Mouse (Mus musculus) liver, adult 2 months (tissue): ENCODE data around the gene Dusp28. TPM values are rescaled to one million over a fixed set of nuclear protein-coding genes. Genes with fewer than 3 reads are reported as not detected.

ENCODE experiments used
- DNase-seq: peaks from one replicate; pipeline ENCODE4 v3.0.0-alpha.2; 2011; ENCODE audit warnings: low read depth, low spot score; ENCODE audit errors: extremely low read depth
- H3K27ac ChIP-seq: fragments of 200-500 bp; replicated peaks from 2 replicates; pipeline ENCODE4 v1.5.1; 2012; ENCODE audit warnings: low read depth, mild to moderate bottlenecking, control low read depth, inconsistent platforms, low read length; ENCODE audit not compliant: insufficient read depth
- H3K27me3 ChIP-seq: fragments of 200-500 bp; 2 replicates; pipeline ENCODE4 v1.6.1; 2012; ENCODE audit warnings: mild to moderate bottlenecking, moderate library complexity, low read length, inconsistent platforms; ENCODE audit not compliant: control insufficient read depth, insufficient read depth
- H3K36me3 ChIP-seq: fragments of 200-500 bp; 2 replicates; pipeline ENCODE4 v1.6.1; 2012; ENCODE audit warnings: low read length, inconsistent platforms; ENCODE audit not compliant: control insufficient read depth, insufficient read depth
- H3K4me1 ChIP-seq: fragments of 200-500 bp; 2 replicates; pipeline ENCODE4 v1.6.1; 2011; ENCODE audit warnings: low read length; ENCODE audit not compliant: control insufficient read depth, insufficient read depth
- H3K4me3 ChIP-seq: fragments of 200-500 bp; 2 replicates; pipeline ENCODE4 v1.5.1; 2011; ENCODE audit warnings: low read depth, mild to moderate bottlenecking, control low read depth, low read length, moderate library complexity; ENCODE audit not compliant: insufficient read depth
- H3K79me2 ChIP-seq: fragments of 200-500 bp; 2 replicates; pipeline ENCODE4 v1.6.1; 2012; ENCODE audit warnings: inconsistent platforms, mild to moderate bottlenecking, low read length, moderate library complexity; ENCODE audit not compliant: control insufficient read depth, insufficient read depth
- H3K9ac ChIP-seq: fragments of 200-500 bp; 2 replicates; pipeline ENCODE4 v1.6.1; 2012; ENCODE audit warnings: low read depth, mild to moderate bottlenecking, control low read depth, inconsistent platforms, low read length
- CTCF ChIP-seq: fragments of 200-500 bp; IDR thresholded peaks from 2 replicates; pipeline ENCODE4 v1.5.1; 2011; ENCODE audit warnings: low read depth, low read length, control low read depth
- POLR2A ChIP-seq: fragments of 200-500 bp; IDR thresholded peaks from 2 replicates; pipeline ENCODE4 v1.6.1; 2011; ENCODE audit warnings: low read length, control low read depth; ENCODE audit not compliant: insufficient read depth; ENCODE audit errors: extremely low read depth
- WGBS: fragments of 180-500 bp; shearing (Covaris S2); methylation state at CpG from one replicate; pipeline ENCODE4 v1.1.7; 2018; 5-methylcytosine and 5-hydroxymethylcytosine counted together
- polyA plus RNA-seq: library from polyadenylated mRNA; depleted of rRNA; stranded (reverse); fragments of >200 nt; gene quantifications from 2 replicates; pipeline ENCODE4 v1.2.3, GENCODE M21; 2012; rRNA removed
- total RNA-seq: library from RNA; depleted of rRNA; stranded (reverse); fragments of >200 nt; gene quantifications from 2 replicates; pipeline ENCODE4 v1.2.3, GENCODE M21; 2014; rRNA removed

The Dusp28 gene
- total RNA-seq (11.9 and 13.9 TPM in 2 replicates), polyA plus RNA-seq (20.6 and 33.0 TPM in 2 replicates)

DNA sequence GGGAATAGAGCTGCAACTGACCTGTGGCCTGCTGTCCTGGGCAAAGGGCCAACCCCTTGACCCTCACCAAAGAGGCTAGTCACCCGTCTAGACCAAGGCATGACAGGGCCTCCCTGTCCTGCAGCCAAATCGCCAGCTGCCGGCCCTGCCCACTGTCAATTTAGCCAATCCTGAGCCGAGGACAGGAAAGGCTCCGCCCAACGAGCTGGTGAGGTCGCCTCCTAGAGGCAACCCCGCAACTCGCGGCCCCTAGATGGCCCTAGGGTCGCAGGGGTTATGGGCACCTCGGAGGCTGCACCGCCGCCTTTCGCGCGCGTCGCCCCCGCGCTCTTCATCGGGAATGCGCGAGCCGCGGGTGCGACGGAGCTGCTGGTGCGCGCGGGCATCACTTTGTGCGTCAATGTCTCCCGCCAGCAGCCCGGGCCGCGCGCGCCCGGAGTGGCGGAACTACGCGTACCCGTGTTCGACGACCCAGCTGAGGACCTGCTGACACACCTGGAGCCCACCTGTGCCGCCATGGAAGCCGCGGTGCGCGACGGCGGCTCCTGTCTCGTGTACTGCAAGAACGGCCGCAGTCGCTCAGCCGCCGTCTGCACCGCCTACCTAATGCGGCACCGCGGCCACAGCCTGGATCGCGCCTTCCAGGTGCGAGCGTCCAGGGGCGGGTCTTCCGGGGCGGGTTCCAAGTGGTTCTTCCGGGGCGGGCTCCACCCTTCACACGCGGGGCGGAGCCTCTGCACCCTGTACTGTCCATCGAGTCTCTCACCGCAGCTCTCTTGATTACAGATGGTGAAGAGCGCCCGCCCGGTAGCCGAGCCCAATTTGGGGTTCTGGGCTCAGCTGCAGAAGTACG is at the start of gene Dusp28:
Dusp28 (plus strand) TSS at position 203 of the 853 bp plus-strand sequence.
- H3K9ac ChIP-seq = peak within 1 kb of the TSS; percentile 97
- peak within 1 kb of the TSS; percentile 94 for H3K4me3 ChIP-seq
- peak within 1 kb of the TSS; percentile 94 for H3K27ac ChIP-seq
- H3K4me1 ChIP-seq = peaks cover 21% of the 10 kb centered on the region
- under 1% methylated on average over 81 of the region's 81 CpGs for WGBS
- no peaks in the 10 kb centered on the region for H3K27me3 ChIP-seq
- H3K36me3 ChIP-seq = no peaks in the 10 kb centered on the region
- TF ChIP-seq CTCF (peak; percentile 72), POLR2A (peak; percentile 81; the same call in 1 of the 2 replicates)
- peak; percentile 90 for DNase-seq
- H3K79me2 ChIP-seq = peaks cover 9% of the 10 kb centered on the region; the same call in 1 of the 2 replicates

DNA sequence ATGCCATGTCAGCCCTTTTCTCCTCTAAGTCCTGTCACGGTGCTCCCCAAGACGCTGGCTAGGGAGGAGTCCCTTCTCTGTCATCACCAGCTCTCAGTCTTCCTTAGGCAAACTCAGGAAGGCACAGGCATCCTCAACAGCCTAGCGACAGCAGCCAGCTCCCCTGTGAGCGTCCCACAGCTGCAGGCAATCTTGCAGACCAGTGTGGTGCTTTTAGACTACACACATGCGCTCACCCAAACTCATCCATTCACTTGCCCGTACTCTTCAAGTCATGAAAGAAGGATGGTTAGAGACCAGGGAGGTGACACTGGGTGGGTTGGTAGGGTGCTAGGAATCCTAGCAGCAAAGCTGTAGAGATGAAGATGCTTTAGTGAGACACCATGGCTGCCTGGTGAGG is 45.3 kb upstream of the Dusp28 start:
- Histone ChIP-seq H3K79me2 (no peaks in the 10 kb centered on the region), H3K27ac (no peak overlapping the region), H3K9ac (no peak overlapping the region), H3K4me3 (no peak overlapping the region), H3K36me3 (no peaks in the 10 kb centered on the region), H3K27me3 (no peaks in the 10 kb centered on the region), H3K4me1 (no peaks in the 10 kb centered on the region)
- no peak for TF ChIP-seq CTCF
- TF ChIP-seq POLR2A = no peak
- 75% methylated on average over 6 of the region's 6 CpGs for WGBS
- no peak for DNase-seq

DNA sequence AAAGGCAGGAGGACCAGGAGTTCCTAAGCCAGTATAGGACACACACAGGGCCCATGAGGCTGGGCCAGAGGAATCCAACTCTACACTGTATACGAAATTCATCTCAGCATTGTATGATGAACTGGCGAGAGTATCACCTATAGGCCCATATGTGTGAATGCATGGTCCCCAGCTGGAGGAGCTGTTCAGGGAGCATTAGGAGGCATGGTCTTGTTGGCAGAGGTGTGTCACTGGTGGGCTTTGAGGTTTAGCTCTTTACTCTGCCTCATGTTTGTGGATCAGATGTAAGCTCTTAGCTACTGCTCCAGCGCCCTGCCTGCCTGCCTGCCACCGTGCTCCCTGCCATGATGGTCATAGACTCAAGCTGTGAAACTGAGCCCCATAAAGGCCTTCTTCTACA is 43.5 kb upstream of the Dusp28 start:
- Histone ChIP-seq H3K27ac (no peak overlapping the region), H3K4me1 (no peaks in the 10 kb centered on the region), H3K9ac (no peak overlapping the region), H3K4me3 (no peak overlapping the region), H3K27me3 (no peaks in the 10 kb centered on the region), H3K36me3 (no peaks in the 10 kb centered on the region), H3K79me2 (no peaks in the 10 kb centered on the region)
- DNase-seq = no peak
- no peak for TF ChIP-seq POLR2A
- no peak for TF ChIP-seq CTCF
- WGBS = 72% methylated on average over 4 of the region's 4 CpGs

DNA sequence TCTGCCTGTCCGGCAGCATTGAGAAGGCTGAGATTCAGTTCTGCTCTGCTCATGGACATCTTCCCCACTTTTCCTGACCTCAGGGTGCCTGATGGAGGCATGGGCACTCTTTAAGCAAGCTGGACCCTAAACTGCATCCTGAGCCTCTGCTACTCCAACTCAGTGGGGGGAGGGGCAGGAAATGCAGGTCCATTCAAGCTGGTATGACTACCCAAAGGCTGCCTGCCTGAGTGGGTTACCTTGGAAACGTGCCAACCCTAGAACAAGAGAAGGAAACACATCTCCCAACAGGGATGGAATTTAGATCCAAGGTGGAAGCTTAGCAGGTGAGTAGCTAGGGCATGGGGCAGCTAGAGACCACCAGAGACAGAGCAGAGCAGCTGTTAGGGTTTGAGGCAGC is 40.6 kb upstream of the Dusp28 start:
- Histone ChIP-seq H3K36me3 (no peaks in the 10 kb centered on the region), H3K9ac (no peak overlapping the region), H3K4me3 (no peak overlapping the region), H3K4me1 (no peaks in the 10 kb centered on the region), H3K27me3 (no peaks in the 10 kb centered on the region), H3K79me2 (no peaks in the 10 kb centered on the region), H3K27ac (no peak overlapping the region)
- no peak for DNase-seq
- 54% methylated on average over 2 of the region's 2 CpGs for WGBS
- no peak for TF ChIP-seq POLR2A
- TF ChIP-seq CTCF = no peak

DNA sequence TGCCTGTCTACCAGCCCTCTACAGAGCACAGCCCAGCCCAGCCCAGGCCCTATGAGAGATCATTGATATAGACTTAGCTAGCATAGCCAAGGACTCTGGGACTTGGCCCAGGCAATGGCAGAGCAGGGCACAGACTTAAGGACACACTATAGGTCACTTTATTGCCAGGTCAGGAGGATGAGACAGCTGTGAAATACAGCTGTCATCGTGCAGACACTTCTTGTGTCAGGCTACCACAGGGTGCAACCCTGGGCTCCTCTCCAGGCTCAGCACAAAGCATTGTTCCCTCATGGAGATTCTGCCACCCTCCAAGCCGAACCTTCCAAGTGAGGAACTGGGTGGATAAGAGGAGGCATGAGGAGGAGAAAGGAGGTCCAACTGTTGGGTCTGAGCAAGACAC is 36.8 kb upstream of the Dusp28 start:
- Histone ChIP-seq H3K4me3 (no peak overlapping the region), H3K27ac (no peak overlapping the region), H3K27me3 (no peaks in the 10 kb centered on the region), H3K36me3 (no peaks in the 10 kb centered on the region), H3K4me1 (no peaks in the 10 kb centered on the region), H3K79me2 (no peaks in the 10 kb centered on the region), H3K9ac (no peak overlapping the region)
- 69% methylated on average over 2 of the region's 2 CpGs for WGBS
- no peak for DNase-seq
- TF ChIP-seq CTCF (no peak), POLR2A (no peak)

DNA sequence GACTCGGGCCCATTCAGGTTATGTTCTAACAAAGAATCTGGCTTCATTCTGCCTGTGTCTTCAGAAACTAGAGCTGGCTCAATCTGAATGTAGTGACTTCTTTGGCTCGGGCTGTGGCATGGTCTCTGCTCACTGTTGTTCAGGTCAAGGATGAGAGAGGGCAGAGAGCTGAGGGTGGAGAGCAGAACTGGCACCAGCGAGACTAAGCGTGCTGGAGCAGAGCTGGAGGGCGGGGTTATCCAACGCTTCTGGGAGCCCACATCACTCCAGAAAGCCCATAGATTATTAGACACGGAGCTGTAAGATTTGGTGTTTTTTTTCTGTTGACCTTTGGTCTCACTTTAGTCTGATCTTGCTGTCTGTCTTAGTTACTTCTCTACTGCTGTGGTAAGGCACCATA is 34.1 kb upstream of the Dusp28 start:
- Histone ChIP-seq H3K79me2 (no peaks in the 10 kb centered on the region), H3K27ac (no peak overlapping the region), H3K4me1 (no peaks in the 10 kb centered on the region), H3K4me3 (no peak overlapping the region), H3K36me3 (no peaks in the 10 kb centered on the region), H3K9ac (no peak overlapping the region), H3K27me3 (no peaks in the 10 kb centered on the region)
- no peak for DNase-seq
- 84% methylated on average over 7 of the region's 7 CpGs for WGBS
- TF ChIP-seq POLR2A = no peak
- no peak for TF ChIP-seq CTCF
